Mouse (Mus musculus) cerebellum, adult 2 months (tissue): Measurements from ENCODE around the gene Gm49416.

Experiments used
- CTCF ChIP-seq: fragments of 200-500 bp; IDR thresholded peaks from 2 replicates; pipeline ENCODE4 v1.5.1; 2011; ENCODE audit warnings: low read depth, mild to moderate bottlenecking, control low read depth, low read length, moderate library complexity, borderline replicate concordance; ENCODE audit not compliant: insufficient read depth
- POLR2A ChIP-seq: fragments of 200-500 bp; IDR thresholded peaks from 2 replicates; pipeline ENCODE4 v1.6.1; 2011; ENCODE audit warnings: low read length, control low read depth, borderline replicate concordance; ENCODE audit not compliant: insufficient read depth

DNA sequence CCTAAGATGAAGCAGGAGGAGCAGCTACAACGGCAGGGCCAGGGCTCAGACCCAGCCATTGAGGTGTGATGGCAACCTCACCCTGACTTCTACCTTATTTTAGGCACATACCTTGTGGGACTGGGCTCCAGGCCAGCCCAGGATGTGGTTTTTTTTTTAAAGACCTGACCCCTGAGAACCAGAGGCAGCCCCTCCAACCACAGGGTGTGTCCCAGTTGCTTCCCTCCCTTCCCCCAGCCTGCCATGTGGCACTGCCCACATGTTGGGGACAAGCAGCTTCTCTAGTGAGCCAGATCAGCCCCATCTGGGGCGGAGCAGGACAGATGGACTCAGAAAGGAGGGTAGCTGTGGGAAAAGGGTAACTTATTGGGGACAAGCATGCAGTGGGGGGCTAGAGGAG lies 38.0 kb downstream of the Gm49416 start:
- no peak for TF ChIP-seq POLR2A
- TF ChIP-seq CTCF = no peak
